Mouse (Mus musculus) erythroblast, embryonic 14.5 days (primary cell): Measurements from ENCODE around the gene Cntnap1. TPM values are rescaled to one million over a fixed set of nuclear protein-coding genes. Genes with fewer than 3 reads are reported as not detected.

ENCODE experiments used
- H3K27me3 ChIP-seq: 2 replicates; pipeline ENCODE4 v1.6.1; 2012; ENCODE audit warnings: inconsistent platforms; ENCODE audit not compliant: control insufficient read depth
- H3K36me3 ChIP-seq: 2 replicates; pipeline ENCODE4 v1.6.1; 2012; ENCODE audit warnings: mild to moderate bottlenecking, inconsistent platforms; ENCODE audit not compliant: control insufficient read depth
- H3K4me1 ChIP-seq: 2 replicates; pipeline ENCODE4 v1.6.1; 2012; ENCODE audit warnings: inconsistent platforms; ENCODE audit not compliant: control insufficient read depth
- H3K4me3 ChIP-seq: replicated peaks from 2 replicates; pipeline ENCODE3; 2012; ENCODE audit warnings: moderate library complexity, mild to moderate bottlenecking, inconsistent platforms
- H3K9me3 ChIP-seq: 2 replicates; pipeline ENCODE4 v1.6.1; 2012; ENCODE audit warnings: low read length, inconsistent platforms, mixed read lengths; ENCODE audit not compliant: control insufficient read depth
- GATA1 ChIP-seq: IDR thresholded peaks from 2 replicates; pipeline ENCODE4 v1.6.1; 2012; ENCODE audit warnings: low read length, inconsistent platforms, mixed read lengths
- TAL1 ChIP-seq: IDR thresholded peaks from 3 replicates; pipeline ENCODE4 v1.6.1; 2012; ENCODE audit warnings: low read length, inconsistent platforms, mixed read lengths
- polyA plus RNA-seq: library from polyadenylated mRNA; stranded (reverse); fragments of >175 nt; gene quantifications from 2 replicates; pipeline ENCODE4 v1.2.3, GENCODE M21; 2012

Cntnap1 gene
- polyA plus RNA-seq, 1 experiment, result 0.01 TPM

GRCm38 (mm10) chr11:101232010-101232839, 61.9 kb downstream of the Cntnap1 start:
- H3K27me3 ChIP-seq, result peaks cover 86% of the 10 kb centered on the region

GRCm38 (mm10) chr11:101233240-101233639, 62.9 kb downstream of the Cntnap1 start:
- TF ChIP-seq TAL1 (no peak), GATA1 (no peak)
- H3K4me1 ChIP-seq, result peaks cover 1% of the 10 kb centered on the region; the same call in 1 of the 2 replicates
- peaks cover 78% of the 10 kb centered on the region for H3K27me3 ChIP-seq
- H3K4me3 ChIP-seq, result no peak overlapping the region
- no peaks in the 10 kb centered on the region for H3K36me3 ChIP-seq
- H3K9me3 ChIP-seq, result peaks cover 4% of the 10 kb centered on the region; the same call in 1 of the 2 replicates

More at GRCm38 (mm10) chr11:101232010-101232839, 61.9 kb downstream of the Cntnap1 start:
- peaks cover 1% of the 10 kb centered on the region; the same call in 1 of the 2 replicates for H3K4me1 ChIP-seq
- TF ChIP-seq GATA1, result no peak
- TF ChIP-seq TAL1, result no peak
- H3K4me3 ChIP-seq, result no peak overlapping the region
- H3K36me3 ChIP-seq, result no peaks in the 10 kb centered on the region
- H3K9me3 ChIP-seq, result peaks cover 4% of the 10 kb centered on the region; the same call in 1 of the 2 replicates

- Histone ChIP-seq H3K4me3 (no peak overlapping the region), H3K4me1 (peaks cover 1% of the 10 kb centered on the region; the same call in 1 of the 2 replicates), H3K27me3 (peaks cover 71% of the 10 kb centered on the region), H3K36me3 (no peaks in the 10 kb centered on the region), H3K9me3 (peaks cover 4% of the 10 kb centered on the region; the same call in 1 of the 2 replicates)
- TF ChIP-seq GATA1 (no peak), TAL1 (no peak)
Measured at GRCm38 (mm10) chr11:101234124-101234523, 63.8 kb downstream of the Cntnap1 start.

GRCm38 (mm10) chr11:101235429-101235828, 65.1 kb downstream of the Cntnap1 start:
- TF ChIP-seq GATA1, result no peak
- TF ChIP-seq TAL1, result no peak
- no peaks in the 10 kb centered on the region for H3K36me3 ChIP-seq
- H3K9me3 ChIP-seq, result peaks cover 4% of the 10 kb centered on the region; the same call in 1 of the 2 replicates
- H3K4me1 ChIP-seq, result peaks cover 1% of the 10 kb centered on the region; the same call in 1 of the 2 replicates
- peaks cover 58% of the 10 kb centered on the region for H3K27me3 ChIP-seq
- no peak overlapping the region for H3K4me3 ChIP-seq

- Histone ChIP-seq H3K4me1 (no peaks in the 10 kb centered on the region), H3K27me3 (peaks cover 48% of the 10 kb centered on the region), H3K4me3 (no peak overlapping the region), H3K36me3 (no peaks in the 10 kb centered on the region), H3K9me3 (peaks cover 4% of the 10 kb centered on the region; the same call in 1 of the 2 replicates)
- TF ChIP-seq TAL1 (no peak), GATA1 (no peak)
Measured at GRCm38 (mm10) chr11:101236782-101237181, 66.5 kb downstream of the Cntnap1 start.

- Histone ChIP-seq H3K4me3 (no peak overlapping the region), H3K36me3 (no peaks in the 10 kb centered on the region), H3K4me1 (no peaks in the 10 kb centered on the region), H3K27me3 (peaks cover 48% of the 10 kb centered on the region), H3K9me3 (peaks cover 4% of the 10 kb centered on the region; the same call in 1 of the 2 replicates)
- TF ChIP-seq GATA1, result no peak
- no peak for TF ChIP-seq TAL1
Measured at GRCm38 (mm10) chr11:101238071-101238647, 67.8 kb downstream of the Cntnap1 start.

Other genes with a start within 250 kb of the Cntnap1 start
- 0.96 and 1.2 TPM in 2 replicates for gene Stat3, start 231.0 kb upstream of the Cntnap1 start, polyA plus RNA-seq
- 0.08 and 0.23 TPM in 2 replicates for gene Cavin1, start 199.6 kb upstream of the Cntnap1 start, polyA plus RNA-seq
- gene Atp6v0a1, start 161.1 kb upstream of the Cntnap1 start, polyA plus RNA-seq, result 14.0 and 15.4 TPM in 2 replicates
- gene Naglu, start 100.5 kb upstream of the Cntnap1 start, polyA plus RNA-seq, result 0.05 and 0.14 TPM in 2 replicates
- gene Hsd17b1, start 92.1 kb upstream of the Cntnap1 start, polyA plus RNA-seq, result 0.04 and 0.06 TPM in 2 replicates
- gene Coasy, start 88.0 kb upstream of the Cntnap1 start, polyA plus RNA-seq, result 0.65 and 0.87 TPM in 2 replicates
- gene Mlx, start 83.2 kb upstream of the Cntnap1 start, polyA plus RNA-seq, result 1.4 and 1.7 TPM in 2 replicates
- 3.9 and 5.2 TPM in 2 replicates for gene Psmc3ip, start 75.1 kb upstream of the Cntnap1 start, polyA plus RNA-seq
- gene Retreg3, start 50.6 kb upstream of the Cntnap1 start, polyA plus RNA-seq, result 1.6 and 1.7 TPM in 2 replicates
- gene Tubg1, start 50.6 kb upstream of the Cntnap1 start, polyA plus RNA-seq, result 22.0 and 23.7 TPM in 2 replicates
- gene Tubg2, start 14.6 kb upstream of the Cntnap1 start, polyA plus RNA-seq, result not detected in 2 replicates
- gene Plekhh3, start 828 bp downstream of the Cntnap1 start, polyA plus RNA-seq, result 0.15 and 0.21 TPM in 2 replicates
- 0.02 TPM in 1 of 2 replicates, not detected in the other for gene Ccr10, start 4.9 kb downstream of the Cntnap1 start, polyA plus RNA-seq
- gene Ezh1, start 55.9 kb downstream of the Cntnap1 start, polyA plus RNA-seq, result 0.71 and 0.74 TPM in 2 replicates
- gene Ramp2, start 75.5 kb downstream of the Cntnap1 start, polyA plus RNA-seq, result 0.07 and 0.09 TPM in 2 replicates
- 16.1 and 19.2 TPM in 2 replicates for gene Vps25, start 83.2 kb downstream of the Cntnap1 start, polyA plus RNA-seq
- gene Wnk4, start 90.0 kb downstream of the Cntnap1 start, polyA plus RNA-seq, result 14.8 and 19.5 TPM in 2 replicates
- gene Cntd1, start 108.5 kb downstream of the Cntnap1 start, polyA plus RNA-seq, result 0.02 TPM in 1 of 2 replicates, not detected in the other
- gene Coa3, start 108.6 kb downstream of the Cntnap1 start, polyA plus RNA-seq, result 2.2 and 4.5 TPM in 2 replicates
- 17.9 and 19.6 TPM in 2 replicates for gene Becn1, start 131.8 kb downstream of the Cntnap1 start, polyA plus RNA-seq
- gene Psme3, start 145.7 kb downstream of the Cntnap1 start, polyA plus RNA-seq, result 22.5 and 26.2 TPM in 2 replicates
- 1.9 and 2.8 TPM in 2 replicates for gene Aoc2, start 154.5 kb downstream of the Cntnap1 start, polyA plus RNA-seq
- 0.02 and 0.06 TPM in 2 replicates for gene Aoc3, start 160.1 kb downstream of the Cntnap1 start, polyA plus RNA-seq
- gene G6pc, start 197.0 kb downstream of the Cntnap1 start, polyA plus RNA-seq, result not detected in 2 replicates
- gene Aarsd1, start 247.1 kb downstream of the Cntnap1 start, polyA plus RNA-seq, result 2.9 and 3.7 TPM in 2 replicates